Mouse (Mus musculus) layer of hippocampus, adult 18-20 months (tissue): ENCODE measurements around the gene Slc8a2. TPM values are rescaled to one million over a fixed set of nuclear protein-coding genes. Genes with fewer than 3 reads are reported as not detected.

Experiments
- DNase-seq, 2 experiments: peaks; one replicate each; pipeline ENCODE4 v3.0.0; 2022; ENCODE audit warnings: low spot score in 2 of 2
- total RNA-seq, 2 experiments: library from RNA; stranded (reverse); gene quantifications; 2 replicates each; pipeline ENCODE4 v1.2.3; 2021

Slc8a2 gene
- total RNA-seq, 2 experiments from 2014 or later, result 277 to 290 TPM

GRCm38 (mm10) chr7:16208781-16209665 lies 79.4 kb downstream of the Slc8a2 start:
- no peak for DNase-seq

Other genes with a start within 250 kb of the Slc8a2 start
- gene Crx, start 249.9 kb upstream of the Slc8a2 start, total RNA-seq, result not detected
- gene Crxos, start 247.2 kb upstream of the Slc8a2 start, total RNA-seq, result not detected
- gene Selenow, start 207.4 kb upstream of the Slc8a2 start, total RNA-seq, result 1,000 to 10,000 TPM; 1,389 to 1,431 TPM
- 100 to 1,000 TPM; 143 to 144 TPM for gene Nop53, start 183.8 kb upstream of the Slc8a2 start, total RNA-seq
- gene Ehd2, start 162.3 kb upstream of the Slc8a2 start, total RNA-seq, result 1 to 10 TPM; 5.6 to 6.1 TPM
- 10 to 100 TPM; 19.6 to 20.7 TPM for gene Bicra, start 81.9 kb upstream of the Slc8a2 start, total RNA-seq
- under 1 TPM; 0.41 to 0.89 TPM for gene Zfp541, start 68.0 kb upstream of the Slc8a2 start, total RNA-seq
- 100 to 1,000 TPM; 293 to 307 TPM for gene Napa, start 31.4 kb upstream of the Slc8a2 start, total RNA-seq
- gene Kptn, start 9.9 kb upstream of the Slc8a2 start, total RNA-seq, result 10 to 100 TPM; 34.2 to 34.3 TPM
- 10 to 100 TPM; 33.7 to 38.2 TPM for gene Meis3, start 45.3 kb downstream of the Slc8a2 start, total RNA-seq
- gene Dhx34, start 92.2 kb downstream of the Slc8a2 start, total RNA-seq, result 10 to 100 TPM; 10.7 to 12.5 TPM
- gene C5ar2, start 114.3 kb downstream of the Slc8a2 start, total RNA-seq, result under 1 TPM; 0.56 to 0.67 TPM
- 1 to 10 TPM; 1.2 to 1.6 TPM for gene C5ar1, start 129.7 kb downstream of the Slc8a2 start, total RNA-seq
- 10 to 100 TPM; 31.9 to 34.8 TPM for gene Inafm1, start 143.8 kb downstream of the Slc8a2 start, total RNA-seq
- 10 to 100 TPM; 72.4 to 80.2 TPM for gene Ccdc9, start 157.0 kb downstream of the Slc8a2 start, total RNA-seq
- 10 to 100 TPM in 1 of 2 experiments, 1 to 10 TPM in 1; 8.2 to 12.4 TPM for gene Bbc3, start 178.6 kb downstream of the Slc8a2 start, total RNA-seq